Mouse (Mus musculus) heart, embryonic 13.5 days (tissue): Measurements from ENCODE around the gene Gcc2. TPM values are rescaled to one million over a fixed set of nuclear protein-coding genes. Genes with fewer than 3 reads are reported as not detected.
A peak's percentile ranks its signal among the peaks of the same experiment; 100 is the strongest.
"Not testable (repeated sequence)": the region's sequence is repeated elsewhere in the genome, so short reads cannot be mapped to it uniquely, and the experiment has no call there.

Experiments used
- ATAC-seq: fragments of 200-750 bp; cut with Nextera tagmentation; 2 replicates; pipeline ENCODE4 v1.8.0; 2017; ENCODE audit warnings: moderate TSS enrichment; ENCODE audit not compliant: insufficient number of reproducible peaks, low FRiP score, low TSS enrichment; ENCODE audit errors: extremely low read depth
- H3K27ac ChIP-seq: fragments of 300-500 bp; sonication (generic); replicated peaks from 2 replicates; pipeline ENCODE4 v1.5.1; 2015; ENCODE audit warnings: moderate library complexity, mild to moderate bottlenecking, inconsistent platforms
- H3K27me3 ChIP-seq: fragments of 300-500 bp; sonication (generic); replicated peaks from 2 replicates; pipeline ENCODE4 v1.6.1; 2015; ENCODE audit warnings: mild to moderate bottlenecking, inconsistent platforms
- H3K36me3 ChIP-seq: fragments of 300-500 bp; sonication (generic); 2 replicates; pipeline ENCODE4 v1.6.1; 2015; ENCODE audit warnings: mild to moderate bottlenecking, inconsistent platforms
- H3K4me1 ChIP-seq: fragments of 300-500 bp; sonication (generic); 2 replicates; pipeline ENCODE4 v1.6.1; 2015; ENCODE audit warnings: inconsistent platforms
- H3K4me2 ChIP-seq: fragments of 300-500 bp; sonication (generic); 2 replicates; pipeline ENCODE4 v1.6.1; 2015; ENCODE audit warnings: inconsistent platforms, mild to moderate bottlenecking, moderate library complexity
- H3K4me3 ChIP-seq: fragments of 300-500 bp; sonication (generic); 2 replicates; pipeline ENCODE4 v1.5.1; 2015; ENCODE audit warnings: moderate library complexity, mild to moderate bottlenecking, inconsistent platforms
- H3K9ac ChIP-seq: fragments of 300-500 bp; sonication (generic); 2 replicates; pipeline ENCODE4 v1.6.1; 2015; ENCODE audit warnings: inconsistent platforms, mild to moderate bottlenecking, moderate library complexity
- H3K9me3 ChIP-seq: fragments of 300-500 bp; sonication (generic); 2 replicates; pipeline ENCODE4 v1.6.1; 2016; ENCODE audit warnings: inconsistent platforms
- WGBS: fragments of 180-500 bp; shearing (Covaris S2); methylation state at CpG from one replicate; pipeline ENCODE4 v1.1.7; 2015; ENCODE audit warnings: mixed read lengths; 5-methylcytosine and 5-hydroxymethylcytosine counted together
- polyA plus RNA-seq: library from polyadenylated mRNA; unstranded; fragments of >200 nt; fragmentation: Nextera tagmentation; extraction: Ambion mirVana; gene quantifications from 2 replicates; pipeline ENCODE4 v1.2.1, GENCODE M21; 2015

Gene Gcc2
- polyA plus RNA-seq, 1 experiment from 2014 or later = 48.2 TPM

DNA sequence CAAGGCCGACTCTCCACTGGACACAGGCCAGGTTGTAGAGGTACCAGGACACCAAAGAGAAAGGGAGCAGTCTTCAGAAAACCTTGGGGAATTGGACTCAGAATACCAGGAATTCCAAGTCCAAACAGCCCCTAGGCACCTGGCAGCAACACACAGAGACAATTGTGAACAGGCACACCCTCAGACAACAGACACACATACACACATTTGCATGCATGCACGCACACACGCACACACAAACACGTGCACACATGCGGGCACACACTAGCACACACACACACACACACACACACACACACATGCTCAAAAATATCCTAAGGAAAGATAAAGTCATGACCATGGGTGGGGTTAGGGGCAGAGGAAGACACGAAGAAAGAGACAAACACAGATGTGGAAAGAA lies 34.6 kb upstream of the Gcc2 start:
- Histone ChIP-seq H3K36me3 (no peaks in the 10 kb centered on the region), H3K27ac (no peak overlapping the region), H3K4me2 (no peak overlapping the region), H3K9me3 (peaks cover 3% of the 10 kb centered on the region), H3K4me3 (no peak overlapping the region), H3K27me3 (no peaks in the 10 kb centered on the region), H3K4me1 (no peaks in the 10 kb centered on the region), H3K9ac (no peak overlapping the region)
- whole genome bisulfite sequencing = 71% methylated on average over 6 of the region's 6 CpGs
- no peak for ATAC-seq

DNA sequence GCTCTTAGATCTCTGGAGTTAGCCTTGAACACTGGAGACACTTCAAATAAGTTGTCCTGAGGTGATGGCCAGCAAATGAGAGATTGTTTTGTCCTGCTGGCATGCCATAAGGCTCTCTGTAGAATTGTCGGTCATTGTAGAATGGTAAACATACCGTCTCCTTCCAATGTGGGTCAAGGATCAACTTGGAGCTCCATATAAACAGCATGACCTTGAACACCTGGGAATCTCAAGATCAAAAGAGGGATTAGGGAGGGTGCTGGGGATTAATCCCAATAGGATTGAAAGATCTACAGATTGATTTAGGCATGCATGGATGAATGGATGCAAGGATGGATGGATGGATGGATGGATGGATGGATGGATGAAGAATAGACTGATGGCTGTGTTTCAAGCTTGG lies 33.7 kb upstream of the Gcc2 start:
- not testable (repeated sequence) for ATAC-seq, H3K36me3 ChIP-seq, H3K27me3 ChIP-seq, H3K9ac ChIP-seq, H3K9me3 ChIP-seq, H3K4me1 ChIP-seq, H3K4me3 ChIP-seq, H3K27ac ChIP-seq, H3K4me2 ChIP-seq
- 87% methylated on average over 2 of the region's 2 CpGs for WGBS

DNA sequence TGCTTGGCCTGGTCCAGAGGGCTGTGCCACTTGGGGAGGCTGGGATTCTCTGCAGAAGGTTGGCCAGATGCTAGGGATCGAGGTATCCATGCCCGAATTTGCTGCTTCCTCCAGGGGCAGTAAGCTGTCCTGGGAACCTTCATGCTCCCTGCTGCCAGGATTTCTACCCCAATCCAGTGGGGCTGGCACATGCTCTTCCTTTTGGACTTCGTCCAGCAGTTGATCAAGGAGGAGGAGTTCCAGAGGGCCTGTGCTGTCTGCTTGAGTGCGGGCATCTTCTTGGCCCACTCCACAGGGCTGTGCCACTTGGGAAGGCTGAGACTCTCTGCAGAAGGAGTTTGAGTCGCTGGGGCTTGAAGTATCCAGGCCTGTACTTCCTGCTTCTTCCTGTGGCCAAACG lies 32.1 kb upstream of the Gcc2 start:
- H3K9me3 ChIP-seq, H3K27ac ChIP-seq, H3K9ac ChIP-seq, H3K4me2 ChIP-seq, H3K36me3 ChIP-seq, ATAC-seq, H3K27me3 ChIP-seq, H3K4me1 ChIP-seq, H3K4me3 ChIP-seq: not testable (repeated sequence)
- WGBS = 66% methylated on average over 4 of the region's 6 CpGs

DNA sequence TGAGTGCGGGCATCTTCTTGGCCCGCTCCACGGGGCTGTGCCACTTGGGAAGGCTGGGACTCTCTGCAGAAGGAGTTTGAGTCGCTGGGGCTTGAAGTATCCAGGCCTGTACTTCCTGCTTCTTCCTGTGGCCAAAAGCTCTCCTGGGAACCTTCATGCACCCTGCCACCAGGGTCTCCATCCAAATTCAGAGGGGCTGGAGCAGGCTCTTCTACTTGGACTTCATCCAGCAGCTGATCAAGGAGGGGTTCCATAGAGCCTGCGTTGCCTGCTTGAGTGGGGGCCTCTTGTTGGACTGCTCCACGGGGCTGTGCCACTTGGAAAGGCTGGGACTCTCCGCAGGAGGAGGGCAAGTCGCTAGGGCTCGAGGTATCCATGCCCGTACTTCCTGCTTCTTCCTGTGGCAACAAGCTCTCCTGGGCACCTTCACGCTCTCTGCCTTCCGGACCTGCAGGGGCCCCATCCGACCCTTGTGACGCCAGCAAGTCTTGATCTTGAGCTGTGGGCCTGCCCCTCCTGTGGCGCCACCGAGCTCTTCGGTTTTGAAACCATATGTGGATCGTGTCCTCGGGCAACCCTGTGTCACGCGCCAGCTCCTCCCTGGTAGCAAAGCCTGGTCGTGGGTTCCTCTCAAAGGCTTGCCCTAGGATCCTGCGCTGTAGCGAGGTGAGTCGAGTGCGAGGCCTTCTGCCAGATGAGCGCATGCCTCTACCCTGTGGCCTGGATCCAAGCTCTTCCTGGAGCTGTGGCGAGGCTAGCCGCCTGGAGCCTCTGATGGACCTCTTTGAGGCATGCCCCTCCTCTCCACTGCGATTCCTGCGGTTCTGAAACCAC lies 31.1 kb upstream of the Gcc2 start:
- not testable (repeated sequence) for H3K9me3 ChIP-seq, H3K36me3 ChIP-seq
- 75% methylated on average over 31 of the region's 31 CpGs for WGBS

DNA sequence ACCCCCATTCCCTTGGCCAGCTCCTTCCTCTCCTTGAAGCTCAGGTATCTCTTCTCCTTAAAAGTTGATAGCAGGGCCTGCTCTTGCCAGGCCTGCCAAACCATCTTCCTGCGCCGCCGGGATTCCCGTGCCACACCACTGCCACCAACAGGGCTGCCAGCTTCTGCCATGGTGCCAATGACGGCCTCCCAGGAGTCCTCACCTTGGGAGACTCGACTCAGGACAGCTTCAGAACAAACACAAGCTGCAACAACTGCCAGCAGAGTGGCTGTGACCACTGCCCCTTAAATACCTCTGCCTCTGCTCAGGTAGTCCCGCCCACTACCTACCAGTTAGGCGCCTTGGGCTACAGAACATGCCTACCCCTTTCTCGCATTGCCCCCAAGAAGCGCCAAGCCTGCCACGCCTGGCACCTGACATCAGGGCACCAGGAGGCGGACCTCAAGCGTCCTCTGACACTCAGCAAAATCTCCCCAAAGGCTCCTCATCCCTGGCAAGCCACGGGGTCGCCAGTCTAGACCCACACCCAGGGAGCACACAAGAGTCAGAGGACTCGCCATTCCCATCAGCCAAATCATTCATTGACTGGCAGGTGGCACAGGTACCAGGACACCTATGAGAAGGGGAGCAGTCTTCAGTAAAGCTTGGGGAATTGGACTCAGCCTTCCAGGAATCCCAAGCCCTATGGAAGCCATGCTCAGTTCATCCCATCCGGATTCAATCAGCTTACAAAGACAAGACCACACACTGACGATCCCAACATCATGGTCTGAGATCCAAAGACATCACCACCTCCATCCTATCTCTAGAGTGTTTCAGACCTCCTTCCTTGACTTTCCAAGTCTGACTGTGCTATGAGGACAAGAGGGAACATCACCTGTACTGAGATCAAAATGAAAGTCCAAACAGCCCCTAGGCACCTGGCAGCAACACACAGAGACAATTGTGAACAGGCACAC lies 30.2 kb upstream of the Gcc2 start, which contains the start of gene AW822073:
Gene AW822073, minus strand, starts transcription at position 104 of the 959 bp plus-strand sequence.
- not testable (repeated sequence) for H3K9ac ChIP-seq, H3K27ac ChIP-seq
- WGBS = 77% methylated on average over 18 of the region's 18 CpGs

More for the DNA sequence above, 31.1 kb upstream of the Gcc2 start:
- ATAC-seq, H3K27me3 ChIP-seq, H3K4me2 ChIP-seq, H3K4me3 ChIP-seq, H3K9ac ChIP-seq, H3K27ac ChIP-seq, H3K4me1 ChIP-seq: not testable (repeated sequence)

DNA sequence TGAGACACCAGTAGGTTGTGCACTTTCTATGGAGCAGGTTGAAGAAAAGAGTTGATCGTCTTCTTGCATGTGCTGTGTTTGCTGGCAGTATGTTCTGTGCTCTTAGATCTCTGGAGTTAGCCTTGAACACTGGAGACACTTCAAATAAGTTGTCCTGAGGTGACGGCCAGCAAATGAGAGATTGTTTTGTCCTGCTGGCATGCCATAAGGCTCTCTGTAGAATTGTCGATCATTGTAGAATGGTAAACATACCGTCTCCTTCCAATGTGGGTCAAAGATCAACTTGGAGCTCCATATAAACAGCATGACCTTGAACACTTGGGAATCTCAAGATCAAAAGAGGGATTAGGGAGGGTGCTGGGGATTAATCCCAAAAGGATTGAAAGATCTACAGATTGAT lies 28.9 kb upstream of the Gcc2 start:
- WGBS = 64% methylated on average over 4 of the region's 4 CpGs
- ATAC-seq, H3K4me3 ChIP-seq, H3K9ac ChIP-seq, H3K27ac ChIP-seq, H3K9me3 ChIP-seq, H3K4me1 ChIP-seq, H3K4me2 ChIP-seq, H3K27me3 ChIP-seq, H3K36me3 ChIP-seq: not testable (repeated sequence)

More for the DNA sequence above, 30.2 kb upstream of the Gcc2 start, which contains the start of gene AW822073:
- H3K36me3 ChIP-seq, H3K4me1 ChIP-seq, H3K4me3 ChIP-seq, H3K4me2 ChIP-seq, H3K9me3 ChIP-seq, ATAC-seq, H3K27me3 ChIP-seq: not testable (repeated sequence)

DNA sequence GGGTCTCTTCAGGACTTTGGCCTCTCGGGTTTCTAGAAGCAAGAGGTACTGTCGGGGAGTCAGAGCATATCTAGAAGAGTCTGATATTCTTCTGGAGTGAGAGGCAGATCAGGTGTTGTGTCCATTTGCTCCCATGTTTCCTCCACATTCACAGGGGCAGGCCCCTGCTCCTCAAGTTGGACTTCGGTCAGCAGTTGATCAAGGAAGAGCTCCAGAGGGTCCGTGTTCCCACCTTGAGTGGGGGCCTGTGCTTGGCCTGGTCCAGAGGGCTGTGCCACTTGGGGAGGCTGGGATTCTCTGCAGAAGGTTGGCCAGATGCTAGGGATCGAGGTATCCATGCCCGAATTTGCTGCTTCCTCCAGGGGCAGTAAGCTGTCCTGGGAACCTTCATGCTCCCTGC lies 27.5 kb upstream of the Gcc2 start:
- H3K27ac ChIP-seq, H3K4me3 ChIP-seq, H3K27me3 ChIP-seq, H3K36me3 ChIP-seq, H3K9ac ChIP-seq, H3K4me1 ChIP-seq, ATAC-seq, H3K4me2 ChIP-seq: not testable (repeated sequence)
- peaks cover 19% of the 10 kb centered on the region for H3K9me3 ChIP-seq
- WGBS = 74% methylated on average over 2 of the region's 6 CpGs

DNA sequence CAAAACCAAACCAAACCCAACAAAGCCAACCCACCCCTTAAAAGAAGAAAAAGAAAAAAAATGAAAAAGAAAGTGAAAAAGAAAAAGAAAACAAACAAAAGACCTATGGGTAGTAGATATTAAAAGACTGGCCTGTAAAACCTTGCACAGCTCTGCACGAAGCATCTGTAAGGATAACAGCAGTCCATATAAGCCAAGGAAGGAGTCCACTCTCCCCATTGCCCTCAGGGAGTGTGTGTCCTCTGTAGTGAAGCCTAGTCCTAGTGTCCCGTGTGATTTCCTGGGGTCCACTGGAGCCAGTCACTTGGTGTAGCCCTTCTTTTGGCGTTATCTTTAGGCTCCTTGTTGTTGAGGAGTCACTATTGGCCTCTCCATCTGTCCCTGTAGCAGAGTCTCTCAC lies 25.3 kb upstream of the Gcc2 start:
- H3K4me2 ChIP-seq, H3K36me3 ChIP-seq, H3K27me3 ChIP-seq, H3K4me1 ChIP-seq, H3K9ac ChIP-seq, H3K4me3 ChIP-seq, H3K27ac ChIP-seq, ATAC-seq: not testable (repeated sequence)
- WGBS = 49% methylated on average over 3 of the region's 3 CpGs
- peaks cover 19% of the 10 kb centered on the region for H3K9me3 ChIP-seq

DNA sequence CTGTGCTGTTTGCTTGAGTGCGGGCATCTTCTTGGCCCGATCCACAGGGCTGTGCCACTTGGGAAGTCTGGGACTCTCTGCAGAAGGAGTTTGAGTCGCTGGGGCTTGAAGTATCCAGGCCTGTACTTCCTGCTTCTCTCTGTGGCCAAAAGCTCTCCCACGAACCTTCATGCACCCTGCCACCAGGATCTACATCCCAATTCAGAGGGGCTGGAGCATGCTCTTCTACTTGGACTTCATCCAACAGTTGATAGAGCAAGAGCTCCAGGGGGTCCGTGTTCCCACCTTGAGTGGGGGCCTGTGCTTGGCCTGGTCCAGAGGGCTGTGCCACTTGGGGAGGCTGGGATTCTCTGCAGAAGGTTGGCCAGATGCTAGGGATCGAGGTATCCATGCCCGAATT lies 24.2 kb upstream of the Gcc2 start:
- ATAC-seq = peak; percentile 34
- H3K27ac ChIP-seq, H3K27me3 ChIP-seq, H3K36me3 ChIP-seq, H3K4me1 ChIP-seq, H3K9ac ChIP-seq, H3K4me2 ChIP-seq, H3K4me3 ChIP-seq: not testable (repeated sequence)
- H3K9me3 ChIP-seq = peaks cover 19% of the 10 kb centered on the region
- WGBS = 77% methylated on average over 5 of the region's 7 CpGs

DNA sequence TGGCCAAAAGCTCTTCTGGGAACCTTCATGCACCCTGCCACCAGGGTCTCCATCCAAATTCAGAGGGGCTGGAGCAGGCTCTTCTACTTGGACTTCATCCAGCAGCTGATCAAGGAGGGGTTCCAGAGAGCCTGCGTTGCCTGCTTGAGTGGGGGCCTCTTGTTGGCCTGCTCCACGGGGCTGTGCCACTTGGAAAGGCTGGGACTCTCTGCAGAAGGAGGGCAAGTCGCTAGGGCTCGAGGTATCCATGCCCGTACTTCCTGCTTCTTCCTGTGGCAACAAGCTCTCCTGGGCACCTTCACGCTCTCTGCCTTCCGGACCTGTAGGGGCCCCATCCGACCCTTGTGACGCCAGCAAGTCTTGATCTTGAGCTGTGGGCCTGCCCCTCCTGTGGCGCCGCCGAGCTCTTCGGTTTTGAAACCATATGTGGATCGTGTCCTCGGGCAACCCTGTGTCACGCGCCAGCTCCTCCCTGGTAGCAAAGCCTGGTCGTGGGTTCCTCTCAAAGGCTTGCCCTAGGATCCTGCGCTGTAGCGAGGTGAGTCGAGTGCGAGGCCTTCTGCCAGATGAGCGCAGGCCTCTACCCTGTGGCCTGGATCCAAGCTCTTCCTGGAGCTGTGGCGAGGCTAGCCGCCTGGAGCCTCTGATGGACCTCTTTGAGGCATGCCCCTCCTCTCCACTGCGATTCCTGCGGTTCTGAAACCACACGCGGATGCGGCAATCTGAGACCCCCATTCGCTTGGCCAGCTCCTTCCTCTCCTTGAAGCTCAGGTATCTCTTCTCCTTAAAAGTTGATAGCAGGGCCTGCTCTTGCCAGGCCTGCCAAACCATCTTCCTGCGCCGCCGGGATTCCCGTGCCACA lies 23.3 kb upstream of the Gcc2 start:
- H3K4me3 ChIP-seq, H3K4me2 ChIP-seq, H3K27me3 ChIP-seq, H3K36me3 ChIP-seq, H3K4me1 ChIP-seq, H3K9ac ChIP-seq, H3K27ac ChIP-seq: not testable (repeated sequence)
- ATAC-seq = peak; percentile 75
- WGBS = 81% methylated on average over 35 of the region's 35 CpGs
- H3K9me3 ChIP-seq = peaks cover 15% of the 10 kb centered on the region

DNA sequence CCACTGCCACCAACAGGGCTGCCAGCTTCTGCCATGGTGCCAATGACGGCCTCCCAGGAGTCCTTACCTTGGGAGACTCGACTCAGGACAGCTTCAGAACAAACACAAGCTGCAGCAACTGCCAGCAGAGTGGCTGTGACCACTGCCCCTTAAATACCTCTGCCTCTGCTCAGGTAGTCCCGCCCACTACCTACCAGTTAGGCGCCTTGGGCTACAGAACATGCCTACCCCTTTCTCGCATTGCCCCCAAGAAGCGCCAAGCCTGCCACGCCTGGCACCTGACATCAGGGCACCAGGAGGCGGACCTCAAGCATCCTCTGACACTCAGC lies 22.7 kb upstream of the Gcc2 start, which contains the start of gene Duxf3:
Gene Duxf3, minus strand, starts transcription at position 35 of the 329 bp plus-strand sequence.
- peaks cover 15% of the 10 kb centered on the region for H3K9me3 ChIP-seq
- H3K27ac ChIP-seq, H3K27me3 ChIP-seq, H3K4me2 ChIP-seq, H3K4me3 ChIP-seq, H3K9ac ChIP-seq, H3K36me3 ChIP-seq, H3K4me1 ChIP-seq: not testable (repeated sequence)
- peak; percentile 23 for ATAC-seq
- 62% methylated on average over 6 of the region's 8 CpGs for WGBS
